Mouse (Mus musculus) stomach, postnatal 0 days (tissue): ENCODE results near the gene Efnb2. TPM values are rescaled to one million over a fixed set of nuclear protein-coding genes. Genes with fewer than 3 reads are reported as not detected.

Experiments used
- ATAC-seq: fragments of 200-750 bp; cut with Nextera tagmentation; 2 replicates; pipeline ENCODE4 v1.8.0; 2017; ENCODE audit not compliant: low FRiP score, low TSS enrichment
- DNase-seq: peaks from one replicate; pipeline ENCODE4 v3.0.0-alpha.2; 2016; ENCODE audit warnings: low spot score
- H3K27ac ChIP-seq: fragments of 300-500 bp; sonication (generic); replicated peaks from 2 replicates; pipeline ENCODE4 v1.5.1; 2014; ENCODE audit warnings: mild to moderate bottlenecking, control low read depth
- H3K27me3 ChIP-seq: fragments of 300-500 bp; sonication (generic); 2 replicates; pipeline ENCODE4 v1.6.1; 2014; ENCODE audit warnings: low read length; ENCODE audit not compliant: control insufficient read depth, insufficient read depth
- H3K36me3 ChIP-seq: fragments of 300-500 bp; sonication (generic); 2 replicates; pipeline ENCODE4 v1.6.1; 2014; ENCODE audit warnings: low read length, mixed read lengths; ENCODE audit not compliant: control insufficient read depth, insufficient read depth
- H3K4me1 ChIP-seq: fragments of 300-500 bp; sonication (generic); replicated peaks from 2 replicates; pipeline ENCODE4 v1.6.1; 2014; ENCODE audit warnings: antibody characterized with exemption; ENCODE audit not compliant: control insufficient read depth, insufficient read depth
- H3K4me2 ChIP-seq: fragments of 300-500 bp; sonication (generic); replicated peaks from 2 replicates; pipeline ENCODE4 v1.6.1; 2014; ENCODE audit warnings: low read depth, mild to moderate bottlenecking, control low read depth, moderate library complexity
- H3K4me3 ChIP-seq: fragments of 300-500 bp; sonication (generic); 2 replicates; pipeline ENCODE4 v1.5.1; 2014; ENCODE audit warnings: low read depth, low read length, control low read depth
- H3K9ac ChIP-seq: fragments of 300-500 bp; sonication (generic); 2 replicates; pipeline ENCODE4 v1.6.1; 2014; ENCODE audit warnings: mild to moderate bottlenecking, low read length, control low read depth, mixed read lengths
- H3K9me3 ChIP-seq: fragments of 300-500 bp; sonication (generic); 2 replicates; pipeline ENCODE4 v1.6.1; 2016; ENCODE audit warnings: low read length; ENCODE audit not compliant: control insufficient read depth
- CTCF ChIP-seq: IDR thresholded peaks from 2 replicates; pipeline ENCODE4 v1.5.1; 2016; ENCODE audit warnings: antibody characterized with exemption, low read depth, mild to moderate bottlenecking, moderate library complexity
- EP300 ChIP-seq: optimal IDR thresholded peaks from 2 replicates; pipeline ENCODE3; 2016; ENCODE audit warnings: antibody characterized with exemption
- WGBS: fragments of 180-500 bp; shearing (Covaris S2); extraction: QIAGEN DNeasy Blood & Tissue Kit; methylation state at CpG from one replicate; pipeline ENCODE4 v1.1.7; 2014; 5-methylcytosine and 5-hydroxymethylcytosine counted together
- polyA plus RNA-seq: library from polyadenylated mRNA; unstranded; fragments of >200 nt; fragmentation: Nextera tagmentation; extraction: Ambion mirVana; gene quantifications from 2 replicates; pipeline ENCODE4 v1.2.1, GENCODE M21; 2015

Gene Efnb2
- polyA plus RNA-seq, result 7.2 and 7.8 TPM in 2 replicates

DNA sequence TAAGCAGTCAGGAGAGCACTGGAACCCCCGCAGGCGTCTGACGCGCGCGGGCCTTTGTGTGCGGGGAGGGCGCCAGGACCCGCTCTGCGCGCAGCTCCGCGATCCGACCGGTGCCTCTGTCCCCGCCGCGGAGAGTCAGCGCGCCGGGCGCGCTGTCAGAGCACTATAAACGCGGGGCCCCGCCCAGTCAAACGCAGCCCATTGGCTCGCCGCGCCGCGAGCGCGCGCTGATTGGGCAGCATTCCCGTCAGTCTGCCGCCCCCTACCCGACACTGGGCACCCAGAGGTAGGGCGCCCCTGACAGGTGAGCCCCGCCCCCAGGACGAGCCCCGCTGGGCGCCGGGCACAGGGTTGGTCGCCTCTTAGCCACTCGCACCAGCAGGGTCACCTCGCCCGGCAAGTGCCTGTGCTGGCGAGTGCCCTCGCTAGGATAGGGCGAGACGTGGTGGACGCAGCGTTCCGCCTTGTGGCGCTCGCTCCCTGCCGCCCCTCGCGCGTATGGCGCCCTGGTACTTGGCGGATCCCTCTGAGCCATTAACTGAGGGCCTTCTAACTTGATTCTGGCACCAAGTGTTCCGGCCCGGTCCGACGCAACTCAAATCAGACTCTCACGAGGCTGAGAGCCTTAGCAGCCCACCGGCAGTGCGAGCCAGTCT, at the start of gene Efnb2:
TSS of gene Efnb2 (minus strand) at position 140 of the 656 bp plus-strand sequence.
- TF ChIP-seq EP300 (peak; percentile 91), CTCF (peak; percentile 56)
- Histone ChIP-seq H3K4me2 (peak within 1 kb of the TSS; percentile 91), H3K27me3 (no peaks in the 10 kb centered on the region), H3K9me3 (no peaks in the 10 kb centered on the region), H3K4me1 (no peaks in the 10 kb centered on the region), H3K9ac (peak within 1 kb of the TSS; percentile 80), H3K27ac (peak within 1 kb of the TSS; percentile 82), H3K4me3 (peak within 1 kb of the TSS; percentile 88), H3K36me3 (no peaks in the 10 kb centered on the region)
- under 1% methylated on average over 69 of the region's 70 CpGs for WGBS
- ATAC-seq (peak; percentile 94), DNase-seq (peak; percentile 96)

DNA sequence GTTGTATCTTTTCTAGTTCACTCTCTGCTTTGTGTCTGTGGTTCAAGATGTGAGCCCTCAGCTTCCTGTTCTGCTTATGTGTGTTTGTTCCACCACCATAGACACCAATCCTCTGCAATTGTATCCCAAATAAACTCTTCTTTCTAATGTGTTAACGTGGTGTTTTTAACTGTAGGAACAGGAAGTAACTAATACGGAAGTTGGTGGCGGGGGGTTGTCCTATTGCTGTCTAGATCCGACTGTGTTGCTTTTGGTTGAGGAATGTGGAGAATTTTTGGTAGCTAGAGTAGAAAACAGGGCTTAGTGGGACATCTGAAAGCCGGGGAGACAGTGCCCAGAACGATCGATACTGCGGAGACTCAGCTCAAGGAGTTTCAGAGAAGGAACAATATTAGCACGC, 43.8 kb upstream of the Efnb2 start:
- Histone ChIP-seq H3K9me3 (no peaks in the 10 kb centered on the region), H3K27ac (no peak overlapping the region), H3K4me3 (no peak overlapping the region), H3K27me3 (no peaks in the 10 kb centered on the region), H3K9ac (no peak overlapping the region), H3K4me1 (no peaks in the 10 kb centered on the region), H3K4me2 (no peak overlapping the region), H3K36me3 (no peaks in the 10 kb centered on the region)
- ATAC-seq (no peak), DNase-seq (no peak)
- WGBS, result 64% methylated on average over 9 of the region's 9 CpGs
- TF ChIP-seq CTCF (no peak), EP300 (no peak)

DNA sequence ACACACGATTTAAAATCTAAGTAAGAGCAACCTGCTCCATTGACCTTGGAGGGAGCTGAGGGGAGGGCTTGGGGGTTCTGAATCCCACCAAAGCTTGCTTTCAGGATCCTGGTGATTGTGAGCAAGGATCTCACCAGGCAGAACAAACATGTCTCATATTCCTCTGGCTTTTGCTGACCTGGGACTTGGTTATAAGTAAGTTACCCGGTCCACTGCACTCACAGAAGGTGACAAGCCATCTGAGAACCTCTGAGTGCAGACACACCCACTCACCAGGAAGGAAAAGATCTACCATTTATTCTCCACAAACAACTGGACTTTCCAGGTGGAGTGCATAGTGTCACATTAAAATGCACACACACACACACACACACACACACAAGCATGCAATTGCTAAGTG, 42.6 kb upstream of the Efnb2 start:
- 69% methylated on average over 2 of the region's 2 CpGs for WGBS
- Histone ChIP-seq H3K4me3 (no peak overlapping the region), H3K4me1 (no peaks in the 10 kb centered on the region), H3K27ac (no peak overlapping the region), H3K4me2 (no peak overlapping the region), H3K9me3 (no peaks in the 10 kb centered on the region), H3K27me3 (no peaks in the 10 kb centered on the region), H3K9ac (no peak overlapping the region), H3K36me3 (no peaks in the 10 kb centered on the region)
- 0 out of 2 replicates have a peak, but pooled peaks have one; percentile 29 for ATAC-seq
- no peak for DNase-seq
- TF ChIP-seq EP300 (no peak), CTCF (no peak)

GRCm38 (mm10) chr8:8700821-8701220, 39.8 kb upstream of the Efnb2 start:
- 85% methylated on average over 10 of the region's 10 CpGs for WGBS

DNA sequence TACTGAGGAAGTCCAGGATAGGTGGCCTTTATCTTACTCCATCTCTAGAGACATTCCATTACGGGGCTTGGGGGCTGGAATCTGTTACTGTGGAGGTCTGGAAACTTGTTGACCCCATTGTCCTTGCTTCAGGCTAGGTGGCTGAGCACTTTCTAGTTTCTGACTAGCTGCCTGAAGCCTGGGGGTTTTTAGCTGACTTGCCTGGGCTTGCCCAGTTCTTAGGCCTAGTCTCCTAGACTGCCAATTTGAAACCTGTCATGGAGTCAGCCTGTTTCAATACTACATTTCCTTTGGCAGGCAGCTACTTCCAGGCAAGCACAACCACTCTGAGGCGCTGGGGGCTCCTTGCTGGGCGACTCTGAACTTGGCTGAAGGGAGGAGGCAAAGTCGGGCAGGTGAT, 39.2 kb upstream of the Efnb2 start:
- no peak for DNase-seq
- Histone ChIP-seq H3K27me3 (no peaks in the 10 kb centered on the region), H3K27ac (no peak overlapping the region), H3K9me3 (no peaks in the 10 kb centered on the region), H3K4me2 (no peak overlapping the region), H3K9ac (no peak overlapping the region), H3K4me3 (no peak overlapping the region), H3K4me1 (no peaks in the 10 kb centered on the region), H3K36me3 (no peaks in the 10 kb centered on the region)
- TF ChIP-seq CTCF (no peak), EP300 (no peak)
- no peak for ATAC-seq
- 80% methylated on average over 4 of the region's 4 CpGs for WGBS

More at GRCm38 (mm10) chr8:8700821-8701220, 39.8 kb upstream of the Efnb2 start:
- ATAC-seq (no peak), DNase-seq (no peak)
- no peak overlapping the region for H3K4me2 ChIP-seq
- no peak overlapping the region for H3K27ac ChIP-seq
- no peak for TF ChIP-seq CTCF
- no peak for TF ChIP-seq EP300
- no peaks in the 10 kb centered on the region for H3K4me1 ChIP-seq
- H3K9me3 ChIP-seq, result no peaks in the 10 kb centered on the region
- H3K27me3 ChIP-seq, result no peaks in the 10 kb centered on the region
- no peak overlapping the region for H3K4me3 ChIP-seq
- H3K9ac ChIP-seq, result no peak overlapping the region
- H3K36me3 ChIP-seq, result no peaks in the 10 kb centered on the region

GRCm38 (mm10) chr8:8690146-8691092, 29.4 kb upstream of the Efnb2 start, which contains the start of gene Arglu1:
Gene Arglu1, minus strand, starts transcription at chr8:8690521.
- no peak for TF ChIP-seq CTCF
- Histone ChIP-seq H3K4me2 (peak within 1 kb of the TSS; percentile 65), H3K27me3 (no peaks in the 10 kb centered on the region), H3K4me1 (0 out of 2 replicates have a peak, but pooled peaks cover 6% of the 10 kb centered on the region), H3K36me3 (no peaks in the 10 kb centered on the region), H3K27ac (peak within 1 kb of the TSS; percentile 98), H3K9ac (peak within 1 kb of the TSS; percentile 100), H3K9me3 (no peaks in the 10 kb centered on the region), H3K4me3 (peak within 1 kb of the TSS; percentile 84)
- ATAC-seq (peak; percentile 96), DNase-seq (peak; percentile 97)
- 0% methylated on average over 51 of the region's 81 CpGs for WGBS
